Mouse (Mus musculus) heart, embryonic 16.5 days (tissue): ENCODE results near the gene Pde1a. TPM values are rescaled to one million over a fixed set of nuclear protein-coding genes. Genes with fewer than 3 reads are reported as not detected.

Source experiments
- polyA plus RNA-seq: library from polyadenylated mRNA; unstranded; fragments of >200 nt; fragmentation: Nextera tagmentation; extraction: Ambion mirVana; gene quantifications from 2 replicates; pipeline ENCODE4 v1.2.1, GENCODE M21; 2015

The Pde1a gene
- polyA plus RNA-seq, 1 experiment from 2014 or later, result 20.5 TPM

Other genes with a start within 250 kb of the Pde1a start
- gene Prdx6b, start 163.0 kb upstream of the Pde1a start, polyA plus RNA-seq, result 0.11 TPM in 1 of 2 replicates, not detected in the other
- gene Dnajc10, start 186.0 kb upstream of the Pde1a start, polyA plus RNA-seq, result 48.5 and 49.1 TPM in 2 replicates